Mouse (Mus musculus) left cerebral cortex, adult 11 months (tissue): Measurements from ENCODE around the gene Klk1b5.

Source experiments
- DNase-seq: peaks from one replicate; pipeline ENCODE4 v3.0.0; 2022; ENCODE audit warnings: low spot score

Gene Klk1b5

DNA sequence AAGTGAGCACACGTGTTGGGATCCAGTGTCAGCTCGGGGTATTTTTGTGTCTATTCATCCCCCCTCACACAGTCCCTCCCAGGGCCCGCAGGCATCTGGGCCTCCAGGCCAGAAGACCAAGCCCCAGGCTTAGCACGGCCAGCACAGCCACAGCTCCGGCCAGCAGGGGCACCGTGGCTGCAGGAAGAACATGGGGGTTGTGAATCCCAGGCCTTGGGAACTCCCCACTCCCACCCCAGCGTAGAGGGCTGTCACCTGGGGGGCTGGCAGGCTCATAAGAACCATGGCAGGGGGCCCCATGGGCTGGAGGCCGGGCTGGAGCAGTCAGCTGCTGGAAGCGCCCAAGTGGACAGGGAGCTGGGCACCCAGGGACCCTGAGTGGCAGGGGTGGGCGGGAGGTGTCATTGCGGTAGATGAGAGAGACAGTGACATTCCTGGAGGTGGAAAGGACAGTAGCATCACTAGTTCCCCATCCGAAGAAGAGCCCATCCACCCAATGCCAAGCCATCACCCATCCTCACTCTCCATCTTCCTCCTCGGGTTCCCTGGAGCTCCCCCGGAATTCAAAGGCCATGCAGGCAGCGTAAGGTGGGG, 37.4 kb downstream of the Klk1b5 start:
- DNase-seq = no peak

DNA sequence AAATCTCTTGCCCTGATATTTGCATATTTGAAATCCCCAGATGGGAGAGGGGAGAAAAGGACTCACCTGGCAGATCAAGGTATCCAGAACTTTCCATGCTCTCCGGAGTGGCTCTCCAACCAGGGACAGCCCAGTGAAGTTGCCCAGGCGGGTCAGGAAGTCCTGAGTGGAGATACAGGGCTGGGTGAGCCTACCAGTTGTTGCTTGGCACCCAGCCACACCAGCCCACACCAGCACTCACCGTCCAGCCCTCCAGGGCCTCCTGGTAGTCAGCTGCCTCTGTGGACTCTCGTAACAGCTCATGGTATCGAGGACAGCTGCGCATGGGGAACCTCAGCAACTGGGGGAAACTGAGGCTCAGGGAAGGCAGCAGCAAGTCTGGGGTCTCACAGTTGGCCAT, 39.2 kb downstream of the Klk1b5 start:
- DNase-seq = no peak

DNA sequence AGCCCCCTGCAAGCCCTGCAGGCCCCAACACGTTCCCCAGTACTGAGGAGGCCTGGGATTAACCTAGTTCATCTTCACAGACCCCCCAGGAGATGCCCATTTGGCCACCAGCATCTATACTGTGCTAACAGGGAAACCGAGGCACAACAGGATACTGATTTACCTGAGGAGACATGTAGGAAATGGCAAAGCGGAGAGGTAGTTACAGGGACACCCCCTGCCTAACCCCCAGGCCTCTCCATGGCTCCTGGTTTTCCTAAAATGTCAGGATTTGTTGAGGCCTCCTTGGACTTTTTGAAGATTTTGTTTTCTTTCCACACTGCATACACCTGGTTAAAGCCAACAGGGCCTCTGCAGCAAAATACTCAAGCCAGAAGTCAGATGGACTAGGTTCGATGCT, 41.5 kb downstream of the Klk1b5 start, which contains the start of gene Acp4:
TSS of gene Acp4 (minus strand) at position 101 of the 400 bp plus-strand sequence.
- no peak for DNase-seq

DNA sequence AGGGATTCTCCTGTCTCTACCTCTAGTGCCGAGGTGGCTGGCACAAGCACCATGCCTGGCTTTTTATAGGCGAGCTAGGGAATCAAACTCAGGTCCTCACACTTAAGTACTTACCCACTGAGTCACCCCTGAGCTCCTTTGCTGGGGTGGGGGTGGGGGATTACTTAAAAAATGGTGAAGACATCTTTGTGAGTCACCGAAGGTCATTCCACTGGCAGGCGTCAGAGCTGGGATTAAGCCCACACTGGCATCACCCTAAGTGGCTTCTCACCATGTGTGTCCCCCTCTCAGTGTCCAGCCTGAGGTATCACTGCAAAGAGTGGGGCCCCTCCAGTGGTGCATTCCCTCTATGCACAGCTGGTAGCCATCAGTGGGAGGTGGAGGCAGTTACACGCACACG, 44.7 kb downstream of the Klk1b5 start:
- no peak for DNase-seq

DNA sequence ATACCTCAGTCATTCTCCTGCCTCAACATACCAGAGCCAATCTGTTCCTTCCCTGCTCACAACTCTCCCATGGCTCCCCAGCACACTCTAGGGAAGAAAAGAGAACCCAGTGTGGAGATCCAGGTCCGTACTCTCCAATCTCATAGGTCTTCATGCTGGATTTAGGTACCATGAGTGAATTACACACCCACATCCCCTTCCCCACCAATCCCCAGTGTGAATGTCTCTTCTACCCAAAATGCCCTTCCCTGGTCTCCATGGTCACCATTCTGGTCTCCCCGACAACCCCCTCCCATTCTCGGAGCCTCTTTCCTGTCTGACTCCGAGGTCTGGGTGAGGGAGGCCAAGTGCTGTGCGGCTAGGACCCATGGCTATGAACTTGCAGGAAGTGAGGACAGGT, 45.4 kb downstream of the Klk1b5 start, which contains the start of gene Gm15517:
TSS of gene Gm15517 (plus strand) at position 301 of the 400 bp plus-strand sequence.
- no peak for DNase-seq

DNA sequence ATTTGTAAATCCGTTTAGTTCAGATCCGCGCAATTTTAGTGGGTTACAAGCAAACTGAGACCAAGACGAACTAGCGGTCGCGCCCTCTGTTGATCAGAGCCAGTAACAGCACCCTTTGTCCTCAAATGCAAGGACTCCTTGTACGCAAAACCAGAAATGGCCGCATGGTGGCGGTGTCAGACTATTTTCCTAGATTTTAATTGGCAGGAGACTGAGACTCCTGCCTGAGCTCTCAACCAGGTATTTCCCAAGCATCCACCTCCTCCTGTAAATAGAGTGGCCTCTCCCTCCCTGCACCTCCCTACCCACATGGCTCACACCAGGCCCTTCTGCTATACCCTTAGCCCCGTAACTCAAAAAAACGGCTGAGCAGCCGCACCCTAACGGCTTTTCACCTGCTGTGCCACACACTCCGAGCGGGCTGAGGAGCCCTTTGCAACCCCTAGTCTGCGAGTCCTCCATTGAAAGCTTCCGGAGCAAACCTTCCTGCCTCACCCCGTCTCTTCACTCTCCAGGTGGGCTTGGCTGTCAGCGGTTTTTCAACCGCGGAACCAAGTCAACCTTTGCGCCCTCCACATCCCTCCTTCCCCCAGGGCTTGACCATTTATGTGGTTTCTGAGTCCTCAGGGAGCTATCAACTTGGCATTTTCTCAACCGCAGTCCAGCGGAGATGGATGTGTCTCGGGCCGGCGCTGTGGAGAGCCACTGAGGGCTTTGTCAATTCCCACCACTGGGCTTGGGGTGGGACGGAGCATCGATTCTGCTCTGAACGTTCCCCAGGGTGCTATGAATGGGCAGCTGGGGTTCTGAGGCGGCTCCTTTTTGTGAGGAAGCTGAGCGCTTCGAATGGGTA, 47.3 kb downstream of the Klk1b5 start:
- DNase-seq = peak; percentile 88

DNA sequence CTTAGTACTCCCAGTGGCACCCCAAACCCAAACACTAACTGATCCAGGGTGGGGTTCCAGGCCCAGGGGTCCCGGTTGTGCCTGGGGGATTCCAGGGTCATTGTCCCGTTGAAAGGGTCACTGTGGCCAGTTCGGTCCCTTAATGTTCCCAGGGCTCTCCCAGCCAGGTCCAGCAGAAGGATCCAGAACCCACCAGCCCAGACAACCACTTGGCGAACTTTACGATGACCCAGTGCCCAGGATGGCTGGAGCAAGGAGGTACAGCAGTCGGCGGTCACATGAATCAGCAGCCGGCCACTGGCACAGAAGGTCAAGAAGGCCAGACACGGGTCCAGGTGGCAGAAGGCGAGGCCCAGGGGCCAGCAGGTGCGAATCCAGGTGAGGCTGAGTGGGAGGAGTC, 52.4 kb downstream of the Klk1b5 start:
- no peak for DNase-seq

DNA sequence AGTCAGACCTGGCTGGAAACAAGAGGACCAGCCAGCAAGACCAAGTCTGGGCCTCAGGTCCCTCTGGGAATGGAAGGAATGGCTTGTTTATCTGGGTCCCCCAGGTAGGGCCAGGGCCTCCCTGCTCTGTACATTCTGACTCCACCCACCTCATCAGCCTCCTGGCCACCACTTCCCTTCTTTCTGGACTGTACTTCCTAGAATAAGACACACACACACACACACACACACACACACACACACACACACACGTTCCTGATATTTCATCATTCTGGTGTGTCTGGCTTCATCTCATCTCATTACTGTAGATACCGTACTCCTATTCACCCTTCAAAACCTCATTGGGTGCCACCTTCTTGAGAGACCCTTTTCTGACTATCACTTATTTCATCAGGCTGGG, 53.7 kb downstream of the Klk1b5 start:
- DNase-seq = no peak
